Mouse (Mus musculus) yolk sac, embryonic 10.5 days (tissue): ENCODE results near the gene Rhno1.
"Not testable (repeated sequence)": the region's sequence is repeated elsewhere in the genome, so short reads cannot be mapped to it uniquely, and the experiment has no call there.

Source experiments
- DNase-seq: peaks from one replicate; pipeline ENCODE4 v3.0.0-alpha.2; 2017; ENCODE audit warnings: low spot score

Gene Rhno1

GRCm38 (mm10) chr6:128362381-128363006 is at the start of gene Rhno1, which contains the start of gene Foxm1:
Gene Rhno1 (minus strand): TSS chr6:128362911.
Gene Foxm1 (plus strand): TSS chr6:128362967.
- peak; percentile 89 for DNase-seq

- DNase-seq, result peak; percentile 60
Measured at GRCm38 (mm10) chr6:128411115-128411514, 48.4 kb upstream of the Rhno1 start.

GRCm38 (mm10) chr6:128410305-128410704 is 47.6 kb upstream of the Rhno1 start:
- DNase-seq, result no peak

GRCm38 (mm10) chr6:128408544-128409125 is 45.9 kb upstream of the Rhno1 start:
- no peak for DNase-seq

- DNase-seq, result no peak
Measured at GRCm38 (mm10) chr6:128404708-128405107, 42.0 kb upstream of the Rhno1 start.

- DNase-seq, result peak; percentile 29
Measured at GRCm38 (mm10) chr6:128399421-128400185, 36.9 kb upstream of the Rhno1 start.

- no peak for DNase-seq
Measured at GRCm38 (mm10) chr6:128398996-128399395, 36.3 kb upstream of the Rhno1 start, which contains the start of gene Nrip2. Gene Nrip2 (plus strand): TSS chr6:128399296.

GRCm38 (mm10) chr6:128397574-128398261 is 35.0 kb upstream of the Rhno1 start:
- peak; percentile 86 for DNase-seq

GRCm38 (mm10) chr6:128390683-128391082 is 28.0 kb upstream of the Rhno1 start:
- DNase-seq, result no peak

- DNase-seq, result no peak
Measured at GRCm38 (mm10) chr6:128389185-128389584, 26.5 kb upstream of the Rhno1 start.

GRCm38 (mm10) chr6:128385026-128385425 is 22.3 kb upstream of the Rhno1 start:
- no peak for DNase-seq

- DNase-seq, result no peak
Measured at GRCm38 (mm10) chr6:128383752-128384151, 21.0 kb upstream of the Rhno1 start.

- no peak for DNase-seq
Measured at GRCm38 (mm10) chr6:128381254-128381653, 18.5 kb upstream of the Rhno1 start.

GRCm38 (mm10) chr6:128380594-128381167 is 18.0 kb upstream of the Rhno1 start:
- not testable (repeated sequence) for DNase-seq

GRCm38 (mm10) chr6:128379636-128380035 is 16.9 kb upstream of the Rhno1 start:
- no peak for DNase-seq

- DNase-seq, result no peak
Measured at GRCm38 (mm10) chr6:128376371-128377085, 13.8 kb upstream of the Rhno1 start.

- no peak for DNase-seq
Measured at GRCm38 (mm10) chr6:128375192-128375591, 12.5 kb upstream of the Rhno1 start, which contains the start of the genes Tex52 and Gm44596. Gene Tex52 (plus strand): TSS chr6:128375456. Gene Gm44596 (plus strand): TSS chr6:128375503.

- DNase-seq, result no peak
Measured at GRCm38 (mm10) chr6:128370040-128370439, 7.3 kb upstream of the Rhno1 start.

GRCm38 (mm10) chr6:128366466-128366865 is 3.8 kb upstream of the Rhno1 start:
- no peak for DNase-seq

GRCm38 (mm10) chr6:128364721-128365120 is 2.0 kb upstream of the Rhno1 start:
- DNase-seq, result no peak
